Mouse (Mus musculus) heart, embryonic 14.5 days (tissue): ENCODE data around the gene Atp10b. TPM values are rescaled to one million over a fixed set of nuclear protein-coding genes. Genes with fewer than 3 reads are reported as not detected.
"Not testable (repeated sequence)": the region's sequence is repeated elsewhere in the genome, so short reads cannot be mapped to it uniquely, and the experiment has no call there.

Experiments
- ATAC-seq: fragments of 200-750 bp; cut with Nextera tagmentation; 2 replicates; pipeline ENCODE4 v1.8.0; 2017; ENCODE audit warnings: low read depth, moderate TSS enrichment; ENCODE audit not compliant: insufficient number of reproducible peaks, insufficient read depth, low FRiP score
- H3K27ac ChIP-seq, 2 experiments: fragments of 200-500 bp in 1 of 2; fragments of 300-500 bp in 1 of 2; sonication (generic) in 1 of 2; replicated peaks in 1 of 2; 2 replicates each; pipeline ENCODE4 v1.5.1; 2012 to 2014; ENCODE audit warnings: low read depth in 2 of 2, low read length in 2 of 2, control low read depth in 1 of 2, mild to moderate bottlenecking in 1 of 2, mixed read lengths in 1 of 2; ENCODE audit not compliant: control insufficient read depth in 1 of 2, insufficient read depth in 1 of 2
- H3K27me3 ChIP-seq: fragments of 300-500 bp; sonication (generic); 2 replicates; pipeline ENCODE4 v1.6.1; 2014; ENCODE audit warnings: mild to moderate bottlenecking, low read length, control low read depth; ENCODE audit not compliant: control insufficient read depth, insufficient read depth
- H3K36me3 ChIP-seq: fragments of 300-500 bp; sonication (generic); 2 replicates; pipeline ENCODE4 v1.6.1; 2014; ENCODE audit warnings: mild to moderate bottlenecking, control low read depth, low read length, mixed read lengths; ENCODE audit not compliant: control insufficient read depth, insufficient read depth
- H3K4me1 ChIP-seq, 2 experiments: fragments of 200-500 bp in 1 of 2; fragments of 300-500 bp in 1 of 2; sonication (generic) in 1 of 2; 2 replicates each; pipeline ENCODE4 v1.6.1; 2012 to 2014; ENCODE audit warnings: low read length in 2 of 2, control low read depth in 1 of 2, mixed read lengths in 1 of 2; ENCODE audit not compliant: control insufficient read depth in 2 of 2, insufficient read depth in 2 of 2
- H3K4me2 ChIP-seq: fragments of 300-500 bp; sonication (generic); 2 replicates; pipeline ENCODE4 v1.6.1; 2014; ENCODE audit warnings: mild to moderate bottlenecking, low read length
- H3K4me3 ChIP-seq, 2 experiments: fragments of 200-500 bp in 1 of 2; fragments of 300-500 bp in 1 of 2; sonication (generic) in 1 of 2; 2 replicates each; pipeline ENCODE4 v1.5.1; 2012 to 2014; ENCODE audit warnings: low read length in 2 of 2, mild to moderate bottlenecking in 2 of 2, control low read depth in 1 of 2, low read depth in 1 of 2, moderate library complexity in 1 of 2; ENCODE audit not compliant: control insufficient read depth in 1 of 2, insufficient read depth in 1 of 2
- H3K9ac ChIP-seq: fragments of 300-500 bp; sonication (generic); 2 replicates; pipeline ENCODE4 v1.6.1; 2014; ENCODE audit warnings: mild to moderate bottlenecking, low read length
- H3K9me3 ChIP-seq: fragments of 300-500 bp; sonication (generic); 2 replicates; pipeline ENCODE4 v1.6.1; 2016; ENCODE audit warnings: low read length, control low read depth; ENCODE audit not compliant: control insufficient read depth
- WGBS: fragments of 180-500 bp; shearing (Covaris S2); extraction: QIAGEN DNeasy Blood & Tissue Kit; methylation state at CpG from one replicate; pipeline ENCODE4 v1.1.7; 2014; 5-methylcytosine and 5-hydroxymethylcytosine counted together
- polyA plus RNA-seq: library from polyadenylated mRNA; unstranded; fragments of >200 nt; fragmentation: Nextera tagmentation; extraction: Ambion mirVana; gene quantifications from 2 replicates; pipeline ENCODE4 v1.2.1, GENCODE M21; 2014

Gene Atp10b
- polyA plus RNA-seq, result not detected in 2 replicates

DNA sequence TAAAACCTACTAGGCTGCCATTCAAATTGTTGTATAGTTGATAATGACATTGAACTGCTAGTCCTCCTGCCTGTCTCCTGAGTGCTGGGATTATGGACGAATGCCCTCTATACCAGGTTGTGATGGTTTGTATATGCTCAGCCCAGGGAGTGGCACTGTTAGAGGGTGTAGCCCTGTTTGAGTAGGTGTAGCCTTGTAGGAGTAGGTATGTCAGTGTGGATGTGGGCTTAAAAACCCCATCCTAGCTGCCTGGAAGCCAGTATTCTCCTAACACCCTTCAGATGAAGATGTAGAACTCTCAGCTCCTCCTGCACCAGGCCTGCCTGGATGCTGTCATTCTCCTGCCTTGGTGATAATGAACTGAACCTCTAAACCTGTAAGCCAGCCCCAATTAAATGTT is at the start of gene Atp10b:
TSS of gene Atp10b (plus strand) at position 301 of the 400 bp plus-strand sequence.
- Histone ChIP-seq H3K4me1 (no peaks in the 10 kb centered on the region), H3K4me3 (no peak within 1 kb of the TSS), H3K9ac (no peak within 1 kb of the TSS), H3K27ac (no peak within 1 kb of the TSS), H3K4me2 (no peak within 1 kb of the TSS), H3K9me3 (no peaks in the 10 kb centered on the region), H3K36me3 (no peaks in the 10 kb centered on the region), H3K27me3 (no peaks in the 10 kb centered on the region)
- 65% methylated on average over 1 of the region's 1 CpGs for WGBS
- no peak for ATAC-seq

DNA sequence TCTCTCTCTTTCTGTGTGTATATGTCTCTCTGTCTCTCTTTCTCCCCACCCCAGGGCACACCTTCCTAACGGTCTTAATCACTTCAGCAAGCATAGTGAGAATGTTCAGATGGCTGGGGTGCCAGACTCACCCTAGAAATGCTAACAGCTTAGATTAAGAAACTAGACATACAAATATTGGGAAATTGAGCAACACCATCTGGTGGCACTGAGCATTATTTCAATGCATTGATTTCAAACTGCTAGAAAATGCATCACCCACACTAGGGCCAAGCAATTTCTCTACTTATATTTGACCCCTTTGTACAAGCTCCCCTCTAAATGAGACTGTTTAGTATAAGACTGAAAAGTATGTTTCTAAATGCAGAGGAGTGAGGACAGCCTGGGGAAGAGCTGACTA is 48.3 kb upstream of the Atp10b start:
- Histone ChIP-seq H3K36me3 (no peaks in the 10 kb centered on the region), H3K27me3 (no peaks in the 10 kb centered on the region), H3K4me3 (no peak overlapping the region), H3K4me1 (no peaks in the 10 kb centered on the region), H3K9ac (no peak overlapping the region), H3K4me2 (no peak overlapping the region), H3K9me3 (no peaks in the 10 kb centered on the region), H3K27ac (no peak overlapping the region)
- ATAC-seq, result no peak
- WGBS, result 48% methylated on average over 1 of the region's 1 CpGs

DNA sequence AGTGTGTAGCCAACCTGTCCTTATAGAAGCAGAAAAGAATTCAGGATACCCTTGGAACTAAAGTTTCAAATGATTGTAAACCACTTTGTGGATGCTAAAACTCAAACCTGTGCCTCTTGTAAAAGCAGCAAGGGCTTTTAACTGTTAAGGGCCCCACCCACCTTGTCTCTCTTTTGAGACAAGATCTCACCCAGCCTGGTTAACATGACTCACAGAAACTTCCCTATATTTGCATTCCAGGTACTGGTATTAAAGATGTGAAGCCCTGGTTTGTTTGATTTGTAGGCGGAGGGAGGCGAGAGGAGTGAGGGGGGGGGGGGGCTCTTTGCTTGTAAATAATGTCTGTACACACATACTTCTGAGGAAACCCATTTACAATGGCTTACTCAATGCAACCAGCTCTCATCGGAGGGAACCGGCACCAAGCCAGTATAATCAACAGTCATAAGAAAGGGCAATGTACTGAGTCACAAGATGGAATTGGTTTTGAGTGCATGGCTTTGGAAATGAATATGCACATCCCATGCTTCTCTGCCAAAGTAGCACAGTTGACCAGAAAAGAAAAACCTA is 23.7 kb upstream of the Atp10b start:
- 83% methylated on average over 4 of the region's 4 CpGs for WGBS
- ATAC-seq, result no peak
- H3K27ac ChIP-seq, result no peak overlapping the region

DNA sequence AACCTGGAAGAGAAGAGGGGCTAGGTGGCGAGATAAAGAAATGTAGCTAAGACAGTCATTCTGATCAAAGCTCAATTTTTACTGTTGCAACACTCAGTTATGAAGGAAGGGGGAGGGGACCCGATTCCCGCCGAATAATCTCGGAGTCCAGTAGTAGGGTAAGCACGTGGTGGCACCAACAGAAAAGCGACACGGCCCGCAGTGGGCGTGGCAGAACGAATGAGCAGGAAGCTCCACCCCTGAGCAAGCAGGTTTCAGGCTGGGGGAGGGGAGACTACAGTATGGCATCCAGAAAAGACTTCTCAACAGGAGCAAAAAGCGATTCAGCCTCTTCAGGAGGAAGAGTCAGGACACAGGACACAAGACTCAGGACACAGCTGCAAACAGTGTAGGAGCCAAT is 23.1 kb upstream of the Atp10b start:
- H3K9me3 ChIP-seq, ATAC-seq, H3K27ac ChIP-seq, H3K4me3 ChIP-seq, H3K36me3 ChIP-seq, H3K4me2 ChIP-seq, H3K27me3 ChIP-seq, H3K9ac ChIP-seq, H3K4me1 ChIP-seq: not testable (repeated sequence)
- WGBS, result 64% methylated on average over 11 of the region's 12 CpGs

More for the DNA sequence above, 23.7 kb upstream of the Atp10b start:
- no peak overlapping the region for H3K4me2 ChIP-seq
- H3K9me3 ChIP-seq, result no peaks in the 10 kb centered on the region
- H3K4me3 ChIP-seq, result no peak overlapping the region
- H3K4me1 ChIP-seq, result no peaks in the 10 kb centered on the region
- H3K9ac ChIP-seq, result no peak overlapping the region
- no peaks in the 10 kb centered on the region for H3K36me3 ChIP-seq
- H3K27me3 ChIP-seq, result no peaks in the 10 kb centered on the region

GRCm38 (mm10) chr11:43141296-43141695 is 8.4 kb upstream of the Atp10b start:
- no peak overlapping the region for H3K4me2 ChIP-seq
- 55% methylated on average over 1 of the region's 1 CpGs for WGBS
- no peak overlapping the region for H3K9ac ChIP-seq
- H3K36me3 ChIP-seq, result no peaks in the 10 kb centered on the region
- no peak overlapping the region for H3K4me3 ChIP-seq
- no peaks in the 10 kb centered on the region for H3K27me3 ChIP-seq
- H3K9me3 ChIP-seq, result no peaks in the 10 kb centered on the region
- ATAC-seq, result no peak
- no peak overlapping the region for H3K27ac ChIP-seq
- H3K4me1 ChIP-seq, result no peaks in the 10 kb centered on the region

- 69% methylated on average over 1 of the region's 1 CpGs for WGBS
Observed at GRCm38 (mm10) chr11:43142811-43143210, 6.9 kb upstream of the Atp10b start.

GRCm38 (mm10) chr11:43144178-43144577 is 5.5 kb upstream of the Atp10b start:
- Histone ChIP-seq H3K4me3 (no peak overlapping the region), H3K36me3 (no peaks in the 10 kb centered on the region), H3K9ac (no peak overlapping the region), H3K27me3 (no peaks in the 10 kb centered on the region), H3K4me1 (no peaks in the 10 kb centered on the region), H3K27ac (no peak overlapping the region), H3K4me2 (no peak overlapping the region), H3K9me3 (no peaks in the 10 kb centered on the region)
- 86% methylated on average over 1 of the region's 1 CpGs for WGBS
- no peak for ATAC-seq

More at GRCm38 (mm10) chr11:43142811-43143210, 6.9 kb upstream of the Atp10b start:
- Histone ChIP-seq H3K4me1 (no peaks in the 10 kb centered on the region), H3K9me3 (no peaks in the 10 kb centered on the region), H3K36me3 (no peaks in the 10 kb centered on the region), H3K4me2 (no peak overlapping the region), H3K27ac (no peak overlapping the region), H3K27me3 (no peaks in the 10 kb centered on the region), H3K9ac (no peak overlapping the region), H3K4me3 (no peak overlapping the region)
- no peak for ATAC-seq

DNA sequence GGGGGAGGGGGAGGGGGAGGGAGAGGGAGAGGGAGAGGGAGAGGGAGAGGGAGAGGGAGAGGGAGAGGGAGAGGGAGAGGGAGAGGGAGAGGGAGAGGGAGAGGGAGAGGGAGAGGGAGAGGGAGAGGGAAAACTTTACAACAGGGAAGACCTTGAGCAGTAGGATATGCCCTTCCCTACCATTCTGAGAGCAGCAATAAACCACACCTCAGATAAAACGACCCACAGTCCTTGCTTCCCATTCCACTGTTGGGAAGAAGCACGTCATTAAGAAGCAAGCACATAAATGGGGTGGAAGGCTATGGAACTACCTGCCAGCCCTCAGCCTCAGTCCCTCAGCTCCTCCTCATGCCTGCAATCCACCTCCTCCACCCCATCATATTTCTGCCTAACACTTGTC is 4.8 kb upstream of the Atp10b start:
- H3K36me3 ChIP-seq, ATAC-seq, H3K9me3 ChIP-seq, H3K9ac ChIP-seq, H3K4me3 ChIP-seq, H3K27me3 ChIP-seq, H3K4me1 ChIP-seq, H3K4me2 ChIP-seq, H3K27ac ChIP-seq: not testable (repeated sequence)
- 71% methylated on average over 1 of the region's 2 CpGs for WGBS
